Mouse (Mus musculus) fat pad, adult 2 months (tissue): ENCODE results near the gene Cebpzos.
A peak's percentile ranks its signal among the peaks of the same experiment; 100 is the strongest.

Experiments used
- DNase-seq: peaks from one replicate; pipeline ENCODE4 v3.0.0-alpha.2; 2011; ENCODE audit warnings: low read depth, low spot score; ENCODE audit errors: extremely low read depth

Cebpzos gene

DNA sequence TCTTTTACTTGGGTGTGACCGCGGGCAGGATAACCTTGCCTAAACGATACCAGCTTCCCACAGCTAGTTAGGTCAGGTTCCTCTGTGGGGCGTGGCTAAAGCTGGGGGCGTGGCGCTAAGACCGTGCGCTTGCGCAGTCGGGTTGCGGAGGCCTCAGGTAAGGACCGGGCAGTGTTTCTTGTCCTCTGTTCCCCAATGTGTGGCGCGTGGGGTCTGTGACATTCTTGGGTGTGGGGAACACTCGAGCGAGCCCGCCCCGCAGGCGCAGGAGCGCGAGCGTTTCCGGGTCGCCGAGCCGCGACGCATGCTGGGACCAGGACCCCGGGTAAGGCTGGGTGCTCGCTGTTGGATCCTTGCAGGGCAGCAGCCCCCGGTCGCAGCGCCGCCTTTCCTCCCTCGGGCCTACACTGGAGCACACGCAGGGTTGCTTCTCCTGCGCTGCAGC is at the start of gene Cebpzos:
Cebpzos (plus strand) TSS at position 132 of the 445 bp plus-strand sequence.
- no peak for DNase-seq

DNA sequence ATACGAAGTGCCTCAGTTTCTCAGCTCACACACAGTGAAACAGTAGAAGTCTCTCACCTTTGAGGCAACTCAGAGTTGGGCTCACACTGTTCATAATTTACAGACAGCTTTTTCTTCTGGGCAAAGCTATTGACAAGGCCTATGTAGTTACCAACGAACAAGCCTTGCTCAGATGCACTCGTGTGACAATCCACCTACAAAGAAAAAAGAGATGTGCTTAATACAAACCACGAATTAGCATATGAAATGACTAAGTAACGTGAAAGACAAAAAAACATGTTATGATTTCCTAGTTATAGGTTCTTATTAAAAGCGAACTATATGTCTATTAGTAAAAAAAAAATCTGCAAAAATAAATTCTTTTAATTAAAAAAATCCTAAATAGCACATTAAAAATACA is 42.4 kb upstream of the Cebpzos start:
- DNase-seq, result no peak

DNA sequence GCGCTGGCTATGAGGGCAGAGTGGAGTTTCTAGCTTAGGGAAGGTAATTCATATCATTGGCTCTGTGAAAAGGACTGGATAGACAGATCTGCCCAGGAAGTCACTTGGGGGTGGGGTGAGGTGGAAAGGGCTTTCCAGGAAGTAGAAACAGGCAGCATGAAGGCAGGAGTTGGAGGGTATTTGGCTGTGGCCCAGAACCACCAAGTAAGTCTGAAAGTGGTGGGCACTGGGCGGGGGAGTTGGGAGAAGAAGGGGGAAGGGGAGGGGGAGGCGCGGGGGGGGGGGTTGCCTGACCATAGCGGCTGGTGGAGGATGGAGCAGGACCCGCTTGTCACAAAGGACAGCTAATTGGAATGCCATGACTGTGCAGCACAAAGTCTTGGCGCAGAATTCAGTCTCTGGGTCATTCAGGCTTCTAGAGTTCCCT is 34.4 kb upstream of the Cebpzos start:
- DNase-seq, result no peak

DNA sequence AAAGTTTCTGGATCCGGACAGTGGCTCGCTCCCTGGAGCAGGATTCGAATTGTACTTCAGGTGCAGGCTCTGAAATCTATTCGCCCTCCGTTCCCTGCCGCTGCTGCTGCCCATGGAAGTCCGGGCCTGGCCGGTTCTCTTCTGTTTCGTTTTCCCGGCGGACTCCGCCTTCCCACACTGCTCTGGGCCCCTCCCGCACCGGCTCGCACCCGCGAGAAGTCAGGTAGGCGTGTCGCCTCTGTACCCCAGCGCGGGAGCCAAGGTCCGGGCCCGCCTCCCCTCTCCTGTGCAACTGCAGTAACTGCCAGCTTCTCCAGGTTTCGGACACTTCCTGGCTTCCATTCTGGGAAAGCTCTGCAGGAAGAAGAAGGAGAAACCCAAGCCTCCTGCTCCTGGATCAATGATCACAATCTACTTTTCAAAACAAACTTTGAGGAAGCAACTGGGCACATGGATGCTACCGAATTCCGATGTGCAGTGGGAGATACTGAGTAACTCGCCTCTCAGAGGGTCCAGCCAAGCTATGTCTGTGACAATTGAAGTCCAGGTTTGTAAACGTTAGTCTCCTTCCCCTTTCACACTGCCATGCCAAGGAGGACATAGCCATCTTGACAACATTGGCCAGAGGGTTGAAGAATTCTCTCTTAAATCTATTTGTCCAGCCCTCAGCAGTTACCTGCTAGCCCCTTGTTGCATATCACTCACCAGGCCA is 33.7 kb upstream of the Cebpzos start, which contains the start of gene Eif2ak2:
Eif2ak2 (minus strand) TSS at position 173 of the 712 bp plus-strand sequence.
- peak; percentile 8 for DNase-seq

DNA sequence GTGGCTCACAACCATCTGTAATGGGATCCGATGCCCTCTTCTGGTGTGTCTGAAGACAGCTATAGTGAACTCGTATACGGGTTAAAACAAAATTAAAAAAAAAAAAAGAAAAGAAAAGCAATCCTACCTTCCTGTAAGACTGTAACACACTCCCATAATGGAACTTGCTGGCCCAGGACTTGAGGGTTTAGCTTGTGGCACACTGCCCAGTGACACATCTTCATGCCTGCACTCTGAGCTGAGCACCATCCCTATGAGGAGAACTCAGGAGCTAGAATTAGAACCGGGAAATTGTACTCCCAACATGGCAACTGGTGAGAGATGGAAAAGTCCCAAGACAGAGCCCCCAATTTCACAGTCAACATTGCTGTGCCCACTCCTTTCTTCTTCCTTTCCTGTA is 33.0 kb upstream of the Cebpzos start:
- DNase-seq, result no peak

DNA sequence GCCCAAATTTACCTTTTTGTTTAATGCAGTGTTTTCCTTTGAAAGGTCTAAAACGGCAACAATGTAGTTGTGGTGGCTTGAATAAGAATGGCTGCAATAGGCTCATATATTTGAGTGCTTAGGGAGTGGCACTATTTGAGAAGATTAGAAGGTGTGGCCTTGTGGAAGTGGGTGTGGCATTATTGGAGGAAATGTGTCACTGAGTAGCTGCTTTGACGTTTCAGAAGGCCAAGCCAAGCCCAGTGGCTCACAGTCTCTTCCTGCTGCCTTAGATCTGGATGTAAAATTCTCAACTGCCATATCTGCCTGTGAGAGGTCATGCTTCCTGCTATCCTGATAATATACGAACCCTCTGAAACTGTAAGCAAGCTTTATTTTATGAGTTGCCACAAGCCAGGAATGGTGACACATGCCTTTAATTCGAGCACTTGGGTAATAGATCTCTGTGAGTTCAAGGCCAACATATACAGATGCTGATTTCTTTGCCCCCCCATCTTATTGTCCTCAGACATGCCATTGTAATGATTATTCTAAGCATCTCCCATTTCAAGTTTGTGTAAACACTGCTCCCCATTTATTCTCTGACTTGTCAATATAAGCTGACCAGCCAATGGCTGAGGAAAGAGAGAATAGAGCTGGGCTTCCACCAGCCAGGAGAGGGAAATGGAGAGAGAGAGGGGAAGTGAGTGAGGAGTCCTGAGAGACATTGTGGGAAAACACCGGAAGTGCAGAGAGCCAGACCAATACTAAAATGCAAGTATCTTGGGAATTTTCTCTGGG is 30.8 kb upstream of the Cebpzos start:
- no peak for DNase-seq

DNA sequence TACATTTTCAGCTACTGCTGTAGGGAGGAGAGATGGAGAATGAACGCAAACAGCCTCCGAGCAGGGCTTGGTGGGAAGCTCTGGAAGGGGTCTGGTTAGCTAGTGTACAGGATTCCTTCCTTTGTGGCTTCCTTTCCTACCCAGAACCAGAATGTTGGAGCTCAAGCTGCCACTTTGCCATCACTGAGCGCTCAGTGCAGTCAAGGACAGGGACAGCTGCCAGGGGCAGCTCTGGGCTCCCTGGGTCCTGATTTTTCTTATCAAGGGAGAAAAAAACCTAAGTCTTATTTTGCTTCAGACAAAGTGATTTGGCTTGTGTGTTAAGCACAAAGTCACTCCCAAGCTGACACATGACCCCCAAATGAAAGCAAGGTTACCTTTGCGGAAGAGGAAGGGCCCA is 27.7 kb upstream of the Cebpzos start:
- no peak for DNase-seq

DNA sequence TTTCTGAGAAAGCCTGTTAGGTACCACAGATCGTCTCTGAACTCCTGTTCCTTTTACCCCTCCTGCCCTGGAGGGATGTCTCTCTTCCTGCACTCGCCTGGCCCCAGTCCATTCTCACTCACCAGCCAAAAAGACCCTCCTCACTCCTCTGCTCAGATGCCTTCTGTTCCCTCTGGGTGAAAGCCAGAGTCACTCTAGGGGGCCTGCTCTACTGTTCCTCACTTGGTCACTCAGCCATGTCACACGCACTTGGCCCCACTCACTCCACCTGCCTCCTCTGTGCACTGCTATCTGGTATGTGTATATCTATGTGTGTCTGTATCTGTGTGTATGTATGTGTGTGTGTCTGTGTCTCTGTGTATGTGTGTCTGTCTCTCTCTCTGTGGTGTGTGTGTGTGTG is 27.1 kb upstream of the Cebpzos start:
- DNase-seq, result no peak

DNA sequence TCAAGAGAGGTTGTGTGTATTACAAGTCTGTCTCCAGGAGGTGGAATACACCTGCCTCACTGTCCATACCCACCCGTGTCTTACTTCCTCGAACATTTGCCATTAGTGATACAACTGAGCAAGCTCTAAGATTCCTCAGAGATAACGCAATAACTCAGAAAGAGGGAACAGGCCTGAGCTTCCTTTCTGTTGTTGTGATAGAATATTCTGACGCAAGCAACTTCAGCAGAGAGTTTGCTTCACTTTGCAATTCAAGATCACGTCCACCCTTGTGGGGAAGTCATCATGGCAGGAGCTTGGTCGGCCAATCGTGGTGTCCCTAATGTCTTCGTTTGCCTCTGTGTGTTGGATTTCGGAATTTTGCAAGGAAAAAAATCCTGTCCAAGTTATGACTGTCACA is 25.3 kb upstream of the Cebpzos start:
- no peak for DNase-seq

DNA sequence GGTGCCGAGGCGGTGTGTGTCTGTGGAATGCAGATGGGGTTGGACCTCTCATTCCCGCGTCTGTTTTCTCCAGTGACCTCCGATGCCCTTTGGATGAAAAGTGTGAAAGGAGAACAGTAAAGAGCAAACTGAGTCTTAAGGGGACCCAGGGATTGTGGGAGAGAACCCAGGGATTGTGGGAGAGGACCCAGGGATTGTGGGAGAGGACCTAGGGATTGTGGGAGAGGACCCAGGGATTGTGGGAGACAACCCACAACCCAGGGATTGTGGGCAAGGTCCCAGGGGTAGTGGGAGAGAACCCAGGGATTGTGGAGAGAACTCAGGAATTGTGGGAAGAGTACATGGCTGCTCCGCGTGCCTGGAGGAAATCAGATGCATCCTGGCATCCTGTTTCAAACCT is 21.3 kb upstream of the Cebpzos start:
- no peak for DNase-seq

DNA sequence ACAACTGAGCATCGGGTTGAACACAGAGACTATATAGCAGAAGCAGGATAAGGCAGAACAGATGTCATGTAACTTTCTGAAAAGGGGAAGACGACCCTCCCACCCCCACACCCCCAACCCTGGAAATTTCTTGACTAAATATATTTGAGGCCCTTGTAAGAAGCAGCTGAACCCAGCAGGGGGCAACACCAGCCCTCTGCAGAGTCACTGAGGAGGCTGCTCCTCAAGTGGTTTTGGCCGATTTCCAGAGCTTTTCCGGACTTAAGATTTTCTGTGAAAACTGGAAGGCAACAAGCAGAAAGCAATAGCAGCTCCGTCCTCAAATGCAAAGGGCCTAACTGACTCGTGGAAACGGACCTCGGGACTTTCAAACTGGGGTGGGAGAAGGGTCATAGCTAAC is 20.9 kb upstream of the Cebpzos start:
- no peak for DNase-seq

DNA sequence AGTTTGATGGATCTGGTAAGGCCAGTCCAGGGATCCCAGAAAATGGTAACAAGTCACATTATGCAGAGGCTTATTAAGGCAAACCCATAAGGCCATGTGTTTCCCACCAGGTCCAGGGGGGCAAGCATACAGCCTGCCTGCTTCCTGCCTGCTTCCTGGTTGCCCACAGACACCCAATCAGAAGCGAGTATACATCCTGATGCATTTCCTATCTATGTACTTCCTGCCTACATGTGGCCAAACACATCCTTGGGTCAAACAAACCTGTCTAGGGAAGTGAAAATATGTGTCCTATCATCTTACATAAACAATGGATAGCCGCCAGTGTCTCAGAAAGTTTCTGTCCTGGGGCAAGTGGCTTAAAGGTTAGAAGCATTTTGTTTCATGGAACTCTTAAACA is 13.1 kb upstream of the Cebpzos start:
- DNase-seq, result no peak

DNA sequence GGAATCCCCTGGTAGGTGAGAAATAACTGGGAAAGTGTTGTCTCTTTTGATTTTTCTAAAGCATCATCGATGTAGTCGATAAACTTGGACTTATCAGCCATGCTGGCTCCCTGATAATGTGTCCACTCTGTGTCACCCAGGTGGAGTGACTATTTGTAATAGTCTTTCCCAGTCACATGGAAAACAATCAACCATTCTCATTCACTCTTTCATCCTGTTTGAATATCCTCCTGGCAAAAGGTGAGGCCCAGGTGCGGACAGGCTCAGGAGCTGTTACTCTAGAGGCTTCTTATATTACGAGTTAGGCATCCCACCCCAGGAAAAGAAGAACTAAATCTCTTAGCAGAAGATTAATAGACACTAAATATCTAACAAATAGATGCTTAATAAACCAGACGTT is 9.4 kb upstream of the Cebpzos start, which contains the start of gene Sult6b1:
Sult6b1 (minus strand) TSS at position 101 of the 400 bp plus-strand sequence.
- DNase-seq, result no peak

DNA sequence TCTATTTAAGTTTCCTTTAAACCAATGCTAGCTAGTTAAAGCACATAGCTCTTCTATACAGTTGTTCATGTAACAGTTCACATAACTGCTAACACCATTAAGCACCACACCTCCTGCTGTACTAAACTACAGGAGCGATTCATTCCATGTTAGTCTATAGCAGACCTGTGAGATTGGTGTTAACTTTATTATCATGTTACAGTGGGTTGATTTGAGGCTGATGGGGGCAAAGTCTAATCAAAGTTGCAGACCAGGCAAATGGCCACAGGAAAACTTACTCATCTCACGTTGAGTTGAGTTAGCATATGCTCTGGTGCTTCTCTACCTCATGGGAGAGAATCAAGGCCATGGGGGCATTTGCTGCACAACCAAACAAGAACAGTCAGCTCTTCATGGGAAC is 6.9 kb upstream of the Cebpzos start:
- no peak for DNase-seq

DNA sequence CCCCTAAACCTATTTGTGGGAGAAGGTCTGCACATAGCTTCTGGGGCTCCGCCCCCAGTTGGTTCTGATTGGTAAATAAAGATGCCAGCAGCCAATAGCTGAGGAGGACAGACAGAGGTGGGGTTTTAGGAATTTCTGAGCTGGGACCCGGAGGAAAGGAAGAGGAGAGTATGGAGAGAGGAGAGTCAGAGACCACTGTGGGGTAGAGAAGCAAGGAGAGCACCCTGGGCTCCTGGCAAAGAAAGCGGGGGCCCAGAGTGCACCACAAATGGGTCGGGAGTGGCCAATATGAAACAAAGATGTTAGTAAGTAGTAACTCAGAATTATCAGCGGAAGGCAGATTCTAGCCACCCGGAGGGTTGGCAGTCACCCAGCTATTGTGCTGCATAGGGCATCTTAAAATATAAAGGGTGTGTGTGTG is 3.4 kb upstream of the Cebpzos start:
- DNase-seq, result no peak

DNA sequence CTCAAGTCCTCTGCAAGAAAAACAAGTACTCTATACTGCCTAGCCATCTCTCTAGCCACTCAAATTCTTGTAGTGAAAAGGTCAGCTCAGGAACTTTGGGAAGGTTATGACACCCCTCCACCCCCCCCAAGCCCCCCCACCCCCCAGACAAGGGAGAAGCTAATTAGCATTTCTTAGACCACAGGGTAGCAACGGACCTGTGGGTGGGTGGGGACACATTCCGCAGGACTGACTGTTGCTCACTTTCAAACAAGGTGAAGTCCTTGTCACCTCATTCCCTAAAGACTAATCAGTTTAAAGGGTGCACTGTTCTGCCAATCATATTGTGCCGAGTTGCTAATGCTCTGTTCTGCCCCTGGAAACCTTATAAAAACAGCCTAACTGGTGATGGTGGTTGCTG is 2.4 kb upstream of the Cebpzos start:
- no peak for DNase-seq

DNA sequence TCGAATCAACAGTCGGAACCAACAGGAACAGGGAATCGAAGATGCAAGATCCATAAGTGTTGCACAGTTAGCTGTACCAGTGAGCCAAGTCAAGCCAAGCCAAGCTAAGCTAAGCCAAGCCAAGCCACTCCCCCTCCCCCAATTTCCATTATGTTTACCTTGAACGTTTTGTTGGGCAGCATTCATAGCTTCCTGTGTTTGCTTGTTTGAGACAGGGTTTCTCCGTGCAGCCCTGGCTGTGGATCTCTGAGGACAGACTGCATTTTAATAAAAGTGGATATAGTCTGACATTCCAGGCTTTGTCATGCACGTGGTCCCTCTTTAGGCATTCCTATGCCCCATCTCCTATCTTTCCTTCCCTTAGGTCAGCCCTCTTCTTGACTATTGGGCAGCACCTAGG is 528 bp upstream of the Cebpzos start:
- DNase-seq, result no peak

DNA sequence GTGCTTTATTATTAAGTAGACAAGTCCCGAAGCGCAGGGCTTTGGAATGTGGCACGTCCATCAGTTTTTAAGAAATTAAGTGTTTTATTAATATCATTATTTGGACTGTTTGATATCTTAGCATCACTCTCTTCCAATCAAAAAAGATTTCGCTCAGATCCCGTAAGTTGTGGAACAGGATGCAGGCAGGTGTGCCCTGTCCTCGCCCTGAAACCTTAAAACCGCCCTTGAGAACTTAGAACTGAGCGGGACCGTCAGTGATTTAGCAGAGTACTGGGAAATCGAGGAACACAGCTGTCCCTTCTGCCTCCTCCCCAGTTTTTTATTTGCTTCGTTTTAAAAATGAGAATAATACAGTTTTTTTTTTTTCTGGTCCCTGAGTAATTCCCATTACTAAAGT is 599 bp downstream of the Cebpzos start:
- no peak for DNase-seq

DNA sequence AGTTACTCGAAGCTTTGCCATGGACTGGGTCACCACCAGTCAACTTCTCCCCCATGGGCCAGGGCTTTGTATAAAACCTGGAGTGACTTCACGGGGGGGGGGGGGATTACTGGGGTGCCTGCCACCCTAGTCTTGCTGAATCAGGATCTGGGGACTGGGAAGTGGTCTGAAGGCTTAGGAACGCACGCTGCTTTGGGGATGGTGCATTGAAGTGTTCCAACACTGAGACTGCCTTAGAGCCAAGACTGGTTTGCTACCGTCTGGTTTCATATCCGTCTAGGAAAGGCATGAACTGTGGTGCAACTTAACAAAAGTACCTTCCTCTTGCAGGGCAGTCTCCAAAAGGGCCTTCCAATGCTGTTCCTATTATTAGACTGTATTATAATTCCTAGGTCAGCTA is 1.4 kb downstream of the Cebpzos start:
- no peak for DNase-seq

DNA sequence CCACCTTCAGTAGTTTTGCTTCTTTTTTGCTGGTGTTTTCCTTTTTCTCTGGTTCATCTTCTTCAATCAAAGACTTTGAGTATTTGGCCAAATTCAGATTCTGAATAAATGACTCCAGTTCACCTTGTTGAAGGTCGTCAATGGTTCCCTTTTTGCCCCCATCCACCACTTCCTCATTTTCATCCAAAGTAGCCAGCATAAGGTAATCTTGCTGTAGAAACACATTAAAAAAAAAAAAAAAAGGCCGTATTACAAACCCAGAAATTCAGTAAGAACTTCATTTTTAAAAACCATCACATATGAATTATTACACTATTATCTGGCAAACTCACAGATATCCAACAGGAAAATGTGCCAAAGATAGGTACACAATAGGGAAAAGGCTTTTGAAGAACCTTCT is 19.6 kb downstream of the Cebpzos start:
- no peak for DNase-seq

DNA sequence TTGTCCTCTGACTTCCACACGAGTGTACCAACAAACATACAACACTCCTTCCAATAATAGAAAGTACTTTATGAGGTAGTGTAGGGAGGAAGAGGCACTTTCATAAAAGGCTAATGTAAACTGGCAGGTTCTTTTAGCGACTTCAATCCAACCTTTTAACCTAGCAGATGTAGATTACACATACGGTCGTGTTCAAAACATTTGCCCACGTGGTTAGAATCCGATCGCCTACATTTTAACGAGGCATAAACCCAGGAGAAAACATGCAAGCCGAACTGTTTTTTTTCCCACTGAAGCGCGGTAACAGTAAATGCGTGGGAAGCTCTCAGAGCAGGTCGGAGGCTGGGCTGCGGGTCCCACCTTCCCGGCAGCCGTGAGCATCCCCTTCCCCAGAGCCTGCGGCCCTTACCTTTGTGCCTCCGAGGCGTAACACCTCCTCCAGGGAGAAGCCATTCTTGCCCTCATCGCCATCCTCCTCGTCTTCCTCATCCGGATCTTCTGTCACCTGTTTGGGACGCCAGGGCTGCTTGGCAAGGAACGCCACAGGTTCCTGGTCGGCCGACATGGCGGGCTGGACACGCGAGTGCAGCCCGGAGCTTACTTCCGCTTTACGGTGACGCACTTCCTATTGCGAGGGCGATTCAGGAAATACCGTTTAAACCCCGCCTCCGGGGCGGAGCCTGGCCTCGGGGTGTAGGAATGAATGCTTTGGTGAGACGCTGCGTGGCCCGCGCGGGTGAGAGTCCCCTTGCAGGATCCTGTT is 20.3 kb downstream of the Cebpzos start, which contains the start of the genes Cebpz and Ndufaf7:
Cebpz (minus strand) TSS at position 601 of the 763 bp plus-strand sequence.
Ndufaf7 (plus strand) TSS at position 671 of the 763 bp plus-strand sequence.
- DNase-seq, result no peak
